Mouse (Mus musculus) small intestine, adult 2 months (tissue): ENCODE results near the gene Lypd4.

Experiments
- CTCF ChIP-seq: fragments of 200-500 bp; IDR thresholded peaks from 2 replicates; pipeline ENCODE4 v1.5.1; 2012; ENCODE audit warnings: low read depth, mild to moderate bottlenecking, control low read depth, inconsistent platforms, low read length, moderate library complexity, mixed read lengths; ENCODE audit not compliant: insufficient replicate concordance, insufficient read length; ENCODE audit errors: extremely low read depth
- POLR2A ChIP-seq: fragments of 200-500 bp; IDR thresholded peaks from 2 replicates; pipeline ENCODE4 v1.6.1; 2012; ENCODE audit warnings: low read depth, mild to moderate bottlenecking, control low read depth, inconsistent platforms, low read length, moderate library complexity

DNA sequence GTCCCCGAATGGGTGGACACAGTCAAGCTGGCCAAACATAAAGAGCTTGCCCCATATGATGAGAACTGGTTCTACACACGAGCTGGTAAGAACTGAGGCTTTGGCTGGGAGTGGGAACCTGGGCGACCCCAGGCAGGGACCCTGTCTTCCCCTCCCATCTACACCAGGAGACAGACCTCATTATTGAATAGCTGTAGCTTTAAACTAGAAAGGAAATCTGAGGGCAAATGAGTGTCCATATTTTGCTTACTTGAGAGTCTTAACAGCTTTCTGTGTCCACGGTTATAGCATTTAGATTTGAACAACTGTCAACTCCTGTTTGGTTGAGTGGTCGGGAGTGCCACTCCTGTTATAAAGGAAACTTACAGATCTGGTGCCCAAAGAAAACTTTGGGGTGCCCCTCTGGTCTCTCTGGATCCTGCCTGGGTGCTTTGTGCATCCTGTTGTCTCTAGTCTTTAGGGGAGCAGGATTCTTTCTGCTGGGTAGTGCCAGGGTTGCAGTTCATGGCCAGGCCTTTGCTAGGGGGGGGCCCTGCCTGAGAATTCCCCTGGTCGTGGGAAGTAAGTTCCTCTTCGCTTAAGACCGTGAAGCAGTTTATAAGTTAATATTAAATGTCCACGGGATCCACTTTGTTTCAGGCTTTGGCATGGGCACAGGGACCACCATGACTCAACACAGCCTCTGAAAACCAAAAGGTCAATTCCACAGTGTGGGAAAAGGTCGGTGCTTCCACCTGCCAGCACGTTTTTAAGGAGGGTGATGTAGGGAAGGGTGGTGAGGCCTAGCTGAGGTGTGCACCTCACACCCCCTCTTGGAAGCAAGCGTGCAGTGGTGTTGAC, 15.9 kb upstream of the Lypd4 start:
- no peak for TF ChIP-seq POLR2A
- no peak for TF ChIP-seq CTCF
